In genomic region chr17:17837919-17838701, GRCm38 (mm10) we compare ENCODE assay signal across 8 mouse cellular contexts. TPM values are rescaled to one million over a fixed set of nuclear protein-coding genes. Genes with fewer than 3 reads are reported as not detected.
DNase-seq lines count a peak whose midpoint lies in the region; ATAC-seq lines count a peak whose summit lies in the region.

No protein-coding gene starts in this region.

- DNase-seq in 3134 (ENCODE audit: extremely low read depth, insufficient read length, low spot score) = peak; percentile 99
- DNase-seq in adrenal gland, postnatal 36 days = peak; percentile 97
- peak; percentile 98 to 99 for DNase-seq in heart, adult 18-20 months
- peak; percentile 98 for DNase-seq in kidney, adult 8-10 months
- DNase-seq in spleen, postnatal 10 days (ENCODE audit: low spot score in 2 of 2) = peak; percentile 74 to 90

- 1% methylated on average over 43 of the region's 43 CpGs for WGBS in embryonic facial prominence, embryonic 13.5 days
- 3% methylated on average over 43 of the region's 43 CpGs for WGBS in limb, embryonic 13.5 days
- under 1% methylated on average over 42 of the region's 43 CpGs for WGBS in midbrain, embryonic 16.5 days

- no peaks in the 10 kb centered on the region for H3K27me3 ChIP-seq in embryonic facial prominence, embryonic 13.5 days
- no peaks in the 10 kb centered on the region for H3K27me3 ChIP-seq in limb, embryonic 13.5 days
- no peaks in the 10 kb centered on the region for H3K27me3 ChIP-seq in midbrain, embryonic 16.5 days (ENCODE audit: control insufficient read depth, insufficient read depth, low read depth, low read length)

- H3K9me3 ChIP-seq in embryonic facial prominence, embryonic 13.5 days = no peaks in the 10 kb centered on the region
- no peaks in the 10 kb centered on the region for H3K9me3 ChIP-seq in limb, embryonic 13.5 days
- no peaks in the 10 kb centered on the region for H3K9me3 ChIP-seq in midbrain, embryonic 16.5 days (replicated peaks; ENCODE audit: control insufficient read depth, low read length, poor library complexity, severe bottlenecking)

- ATAC-seq in embryonic facial prominence, embryonic 13.5 days (ENCODE audit: insufficient number of reproducible peaks, insufficient read depth, low FRiP score, low TSS enrichment, low read depth) = peak; percentile 89
- peak; percentile 96 for ATAC-seq in limb, embryonic 13.5 days (ENCODE audit: low FRiP score, low read depth)
- peak; percentile 97 for ATAC-seq in midbrain, embryonic 16.5 days

- H3K9ac ChIP-seq in embryonic facial prominence, embryonic 13.5 days = peak overlapping the region; percentile 63
- H3K9ac ChIP-seq in limb, embryonic 13.5 days = peak overlapping the region; percentile 65
- peak overlapping the region; percentile 65 for H3K9ac ChIP-seq in midbrain, embryonic 16.5 days (ENCODE audit: low read depth, low read length)

- H3K4me2 ChIP-seq in embryonic facial prominence, embryonic 13.5 days = peak overlapping the region; percentile 73
- peak overlapping the region; percentile 68 for H3K4me2 ChIP-seq in limb, embryonic 13.5 days (replicated peaks)
- peak overlapping the region; percentile 69 for H3K4me2 ChIP-seq in midbrain, embryonic 16.5 days (ENCODE audit: low read length)

- H3K27ac ChIP-seq in embryonic facial prominence, embryonic 13.5 days = peak overlapping the region; percentile 84
- H3K27ac ChIP-seq in limb, embryonic 13.5 days = peak overlapping the region; percentile 90
- H3K27ac ChIP-seq in midbrain, embryonic 16.5 days (ENCODE audit: low read length) = peak overlapping the region; percentile 86

- peaks cover 63% of the 10 kb centered on the region for H3K36me3 ChIP-seq in embryonic facial prominence, embryonic 13.5 days
- H3K36me3 ChIP-seq in limb, embryonic 13.5 days = peaks cover 79% of the 10 kb centered on the region
- H3K36me3 ChIP-seq in midbrain, embryonic 16.5 days (ENCODE audit: control insufficient read depth, insufficient read depth, low read length) = peaks cover 5% of the 10 kb centered on the region

- peaks cover 54% of the 10 kb centered on the region for H3K4me1 ChIP-seq in embryonic facial prominence, embryonic 13.5 days
- peaks cover 55% of the 10 kb centered on the region for H3K4me1 ChIP-seq in limb, embryonic 13.5 days
- H3K4me1 ChIP-seq in midbrain, embryonic 16.5 days (ENCODE audit: control insufficient read depth, insufficient read depth, low read length) = peaks cover 31% of the 10 kb centered on the region

- peak overlapping the region; percentile 46 for H3K4me3 ChIP-seq in embryonic facial prominence, embryonic 13.5 days
- peak overlapping the region; percentile 43 for H3K4me3 ChIP-seq in limb, embryonic 13.5 days
- peak overlapping the region; percentile 45 for H3K4me3 ChIP-seq in midbrain, embryonic 16.5 days (ENCODE audit: low read depth, low read length)

RNA-seq across cellular contexts. Expression of gene Spaca6, which starts 11.2 kb away (rescaled TPM):
- total RNA-seq in adrenal gland, postnatal 36 days (2021) = 10 to 100 TPM; 38.7 to 53.8 TPM
- 51.9 and 52.6 TPM in 2 replicates for polyA plus RNA-seq in embryonic facial prominence, embryonic 13.5 days (2015; fragmentation: Nextera tagmentation; extraction: Ambion mirVana)
- total RNA-seq in heart, adult 18-20 months (2021) = 1 to 10 TPM; 6.7 to 9.7 TPM
- 56.0 and 59.7 TPM in 2 replicates for polyA plus RNA-seq in limb, embryonic 13.5 days (2015; fragmentation: Nextera tagmentation; extraction: Ambion mirVana)
- 25.7 and 26.6 TPM in 2 replicates for polyA plus RNA-seq in midbrain, embryonic 16.5 days (2015; fragmentation: Nextera tagmentation; extraction: Ambion mirVana)

RNA-seq across cellular contexts. Expression of gene Has1, which starts 16.9 kb away (rescaled TPM):
- under 1 TPM; 0.13 to 0.26 TPM for total RNA-seq in adrenal gland, postnatal 36 days (2021)
- 1.3 and 1.6 TPM in 2 replicates for polyA plus RNA-seq in embryonic facial prominence, embryonic 13.5 days (2015; fragmentation: Nextera tagmentation; extraction: Ambion mirVana)
- total RNA-seq in heart, adult 18-20 months (2021) = under 1 TPM; 0.13 to 0.17 TPM
- 1.5 and 1.7 TPM in 2 replicates for polyA plus RNA-seq in limb, embryonic 13.5 days (2015; fragmentation: Nextera tagmentation; extraction: Ambion mirVana)
- 0.98 and 1.3 TPM in 2 replicates for polyA plus RNA-seq in midbrain, embryonic 16.5 days (2015; fragmentation: Nextera tagmentation; extraction: Ambion mirVana)

RNA-seq across cellular contexts. Expression of gene Fpr1, which starts 45.6 kb away (rescaled TPM):
- not detected for total RNA-seq in adrenal gland, postnatal 36 days (2021)
- polyA plus RNA-seq in embryonic facial prominence, embryonic 13.5 days (2015; fragmentation: Nextera tagmentation; extraction: Ambion mirVana) = 0.19 TPM in 1 of 2 replicates, not detected in the other
- total RNA-seq in heart, adult 18-20 months (2021) = not detected
- polyA plus RNA-seq in limb, embryonic 13.5 days (2015; fragmentation: Nextera tagmentation; extraction: Ambion mirVana) = not detected in 2 replicates
- 0.18 TPM in 1 of 2 replicates, not detected in the other for polyA plus RNA-seq in midbrain, embryonic 16.5 days (2015; fragmentation: Nextera tagmentation; extraction: Ambion mirVana)

RNA-seq across cellular contexts. Expression of gene Fpr2, which starts 49.5 kb away (rescaled TPM):
- total RNA-seq in adrenal gland, postnatal 36 days (2021) = not detected
- polyA plus RNA-seq in embryonic facial prominence, embryonic 13.5 days (2015; fragmentation: Nextera tagmentation; extraction: Ambion mirVana) = not detected in 2 replicates
- total RNA-seq in heart, adult 18-20 months (2021) = not detected
- polyA plus RNA-seq in limb, embryonic 13.5 days (2015; fragmentation: Nextera tagmentation; extraction: Ambion mirVana) = not detected in 2 replicates
- 0.23 TPM in 1 of 2 replicates, not detected in the other for polyA plus RNA-seq in midbrain, embryonic 16.5 days (2015; fragmentation: Nextera tagmentation; extraction: Ambion mirVana)

RNA-seq across cellular contexts. Expression of gene Fpr3, which starts 49.5 kb away (rescaled TPM):
- total RNA-seq in adrenal gland, postnatal 36 days (2021) = not detected
- not detected in 2 replicates for polyA plus RNA-seq in embryonic facial prominence, embryonic 13.5 days (2015; fragmentation: Nextera tagmentation; extraction: Ambion mirVana)
- not detected for total RNA-seq in heart, adult 18-20 months (2021)
- not detected in 2 replicates for polyA plus RNA-seq in limb, embryonic 13.5 days (2015; fragmentation: Nextera tagmentation; extraction: Ambion mirVana)
- polyA plus RNA-seq in midbrain, embryonic 16.5 days (2015; fragmentation: Nextera tagmentation; extraction: Ambion mirVana) = not detected in 2 replicates

Comparison
In these comparisons a context has a peak if more than half of its experiments do, and no peak if none do; other contexts are left out.
1. Peak in every context shown above with its lines: DNase-seq, ATAC-seq, H3K4me3 ChIP-seq and H3K27ac ChIP-seq.